Mouse (Mus musculus): ENCODE results near the gene Tcf15. TPM values are rescaled to one million over a fixed set of nuclear protein-coding genes. Genes with fewer than 3 reads are reported as not detected.

Tcf15 gene
- polyA plus RNA-seq, 1 experiment from 2014 or later = 29.8 TPM

GRCm38 (mm10) chr2:152155414-152156208 lies 12.2 kb downstream of the Tcf15 start:
- WGBS = 58% methylated on average over 7 of the region's 7 CpGs
- no peaks in the 10 kb centered on the region for H3K27me3 ChIP-seq (ENCODE audit: low read depth, poor library complexity, severe bottlenecking)
- no peak overlapping the region for H3K4me3 ChIP-seq
- H3K27ac ChIP-seq = peak overlapping the region; percentile 16; the same call in 1 of the 2 replicates
- no peaks in the 10 kb centered on the region for H3K9me3 ChIP-seq (replicated peaks)
- no peaks in the 10 kb centered on the region for H3K36me3 ChIP-seq
- H3K4me1 ChIP-seq = peaks cover 27% of the 10 kb centered on the region
- no peak for DNase-seq (ENCODE audit: low spot score)

- 82% methylated on average over 6 of the region's 6 CpGs for WGBS
- DNase-seq (ENCODE audit: low spot score) = no peak
- Histone ChIP-seq H3K4me3 (no peak overlapping the region), H3K9me3 (replicated peaks) (no peaks in the 10 kb centered on the region), H3K27ac (no peak overlapping the region), H3K4me1 (peaks cover 27% of the 10 kb centered on the region), H3K27me3 (ENCODE audit: low read depth, poor library complexity, severe bottlenecking) (no peaks in the 10 kb centered on the region), H3K36me3 (no peaks in the 10 kb centered on the region)
Measured at GRCm38 (mm10) chr2:152156471-152156870, 13.1 kb downstream of the Tcf15 start.

GRCm38 (mm10) chr2:152159487-152159886 lies 16.1 kb downstream of the Tcf15 start:
- Histone ChIP-seq H3K27ac (no peak overlapping the region), H3K27me3 (ENCODE audit: low read depth, poor library complexity, severe bottlenecking) (no peaks in the 10 kb centered on the region), H3K36me3 (no peaks in the 10 kb centered on the region), H3K4me3 (no peak overlapping the region), H3K4me1 (peaks cover 20% of the 10 kb centered on the region), H3K9me3 (replicated peaks) (no peaks in the 10 kb centered on the region)
- no peak for DNase-seq (ENCODE audit: low spot score)
- WGBS = 91% methylated on average over 1 of the region's 1 CpGs

GRCm38 (mm10) chr2:152166257-152166656 lies 22.9 kb downstream of the Tcf15 start:
- peaks cover 14% of the 10 kb centered on the region for H3K4me1 ChIP-seq
- 82% methylated on average over 6 of the region's 6 CpGs for WGBS
- H3K27ac ChIP-seq = no peak overlapping the region
- H3K4me3 ChIP-seq = no peak overlapping the region
- DNase-seq (ENCODE audit: low spot score) = no peak
- no peaks in the 10 kb centered on the region for H3K27me3 ChIP-seq (ENCODE audit: low read depth, poor library complexity, severe bottlenecking)
- no peaks in the 10 kb centered on the region for H3K36me3 ChIP-seq
- no peaks in the 10 kb centered on the region for H3K9me3 ChIP-seq (replicated peaks)

GRCm38 (mm10) chr2:152167851-152168290 lies 24.5 kb downstream of the Tcf15 start:
- Histone ChIP-seq H3K27ac (no peak overlapping the region), H3K4me1 (peaks cover 14% of the 10 kb centered on the region), H3K4me3 (no peak overlapping the region), H3K36me3 (no peaks in the 10 kb centered on the region), H3K9me3 (replicated peaks) (no peaks in the 10 kb centered on the region), H3K27me3 (ENCODE audit: low read depth, poor library complexity, severe bottlenecking) (no peaks in the 10 kb centered on the region)
- peak; percentile 67 for DNase-seq (ENCODE audit: low spot score)
- 49% methylated on average over 8 of the region's 8 CpGs for WGBS

- WGBS = 96% methylated on average over 1 of the region's 1 CpGs
Measured at GRCm38 (mm10) chr2:152169377-152169776, 26.0 kb downstream of the Tcf15 start.

GRCm38 (mm10) chr2:152174861-152175260 lies 31.5 kb downstream of the Tcf15 start:
- Histone ChIP-seq H3K27me3 (ENCODE audit: low read depth, poor library complexity, severe bottlenecking) (peaks cover 18% of the 10 kb centered on the region), H3K9me3 (replicated peaks) (no peaks in the 10 kb centered on the region), H3K36me3 (no peaks in the 10 kb centered on the region), H3K4me3 (no peak overlapping the region), H3K27ac (no peak overlapping the region), H3K4me1 (peaks cover 8% of the 10 kb centered on the region)
- DNase-seq (ENCODE audit: low spot score) = no peak
- WGBS = 94% methylated on average over 3 of the region's 3 CpGs

More at GRCm38 (mm10) chr2:152169377-152169776, 26.0 kb downstream of the Tcf15 start:
- DNase-seq (ENCODE audit: low spot score) = no peak
- no peak overlapping the region for H3K27ac ChIP-seq
- H3K4me3 ChIP-seq = no peak overlapping the region
- H3K4me1 ChIP-seq = peaks cover 14% of the 10 kb centered on the region
- no peaks in the 10 kb centered on the region for H3K36me3 ChIP-seq
- no peaks in the 10 kb centered on the region for H3K27me3 ChIP-seq (ENCODE audit: low read depth, poor library complexity, severe bottlenecking)
- no peaks in the 10 kb centered on the region for H3K9me3 ChIP-seq (replicated peaks)

GRCm38 (mm10) chr2:152176659-152177058 lies 33.3 kb downstream of the Tcf15 start:
- Histone ChIP-seq H3K27me3 (ENCODE audit: low read depth, poor library complexity, severe bottlenecking) (peaks cover 18% of the 10 kb centered on the region), H3K4me1 (peaks cover 15% of the 10 kb centered on the region), H3K27ac (0 out of 2 replicates have a peak overlapping the region, but pooled peaks have one; percentile 15)

GRCm38 (mm10) chr2:152177162-152177805 lies 33.9 kb downstream of the Tcf15 start:
- H3K4me1 ChIP-seq = peaks cover 15% of the 10 kb centered on the region
- peak overlapping the region; percentile 15; the same call in 1 of the 2 replicates for H3K27ac ChIP-seq
- 22% methylated on average over 24 of the region's 24 CpGs for WGBS
- H3K36me3 ChIP-seq = no peaks in the 10 kb centered on the region
- H3K9me3 ChIP-seq (replicated peaks) = no peaks in the 10 kb centered on the region
- DNase-seq (ENCODE audit: low spot score) = no peak
- peak overlapping the region; percentile 26 for H3K4me3 ChIP-seq
- H3K27me3 ChIP-seq (ENCODE audit: low read depth, poor library complexity, severe bottlenecking) = peaks cover 18% of the 10 kb centered on the region

More at GRCm38 (mm10) chr2:152176659-152177058, 33.3 kb downstream of the Tcf15 start:
- no peaks in the 10 kb centered on the region for H3K36me3 ChIP-seq
- no peaks in the 10 kb centered on the region for H3K9me3 ChIP-seq (replicated peaks)
- no peak for DNase-seq (ENCODE audit: low spot score)
- 91% methylated on average over 6 of the region's 6 CpGs for WGBS
- no peak overlapping the region for H3K4me3 ChIP-seq

- H3K36me3 ChIP-seq = no peaks in the 10 kb centered on the region
- no peak overlapping the region for H3K27ac ChIP-seq
- H3K27me3 ChIP-seq (ENCODE audit: low read depth, poor library complexity, severe bottlenecking) = peaks cover 18% of the 10 kb centered on the region
- no peak for DNase-seq (ENCODE audit: low spot score)
- H3K4me3 ChIP-seq = no peak overlapping the region
- peaks cover 15% of the 10 kb centered on the region for H3K4me1 ChIP-seq
- 80% methylated on average over 6 of the region's 6 CpGs for WGBS
- H3K9me3 ChIP-seq (replicated peaks) = no peaks in the 10 kb centered on the region
Measured at GRCm38 (mm10) chr2:152177806-152178170, 34.4 kb downstream of the Tcf15 start.

- DNase-seq (ENCODE audit: low spot score) = no peak
- Histone ChIP-seq H3K4me1 (peaks cover 15% of the 10 kb centered on the region), H3K27ac (no peak overlapping the region), H3K27me3 (ENCODE audit: low read depth, poor library complexity, severe bottlenecking) (peaks cover 18% of the 10 kb centered on the region), H3K36me3 (no peaks in the 10 kb centered on the region), H3K4me3 (no peak overlapping the region), H3K9me3 (replicated peaks) (no peaks in the 10 kb centered on the region)
- WGBS = 76% methylated on average over 3 of the region's 3 CpGs
Measured at GRCm38 (mm10) chr2:152178345-152178744, 35.0 kb downstream of the Tcf15 start.

GRCm38 (mm10) chr2:152179301-152179700 lies 35.9 kb downstream of the Tcf15 start:
- WGBS = 86% methylated on average over 2 of the region's 2 CpGs
- Histone ChIP-seq H3K9me3 (replicated peaks) (no peaks in the 10 kb centered on the region), H3K4me3 (no peak overlapping the region), H3K4me1 (peaks cover 15% of the 10 kb centered on the region), H3K36me3 (no peaks in the 10 kb centered on the region), H3K27me3 (ENCODE audit: low read depth, poor library complexity, severe bottlenecking) (peaks cover 18% of the 10 kb centered on the region), H3K27ac (no peak overlapping the region)
- DNase-seq (ENCODE audit: low spot score) = no peak

- peaks cover 18% of the 10 kb centered on the region for H3K27me3 ChIP-seq (ENCODE audit: low read depth, poor library complexity, severe bottlenecking)
- DNase-seq (ENCODE audit: low spot score) = no peak
- WGBS = 76% methylated on average over 6 of the region's 6 CpGs
- no peaks in the 10 kb centered on the region for H3K9me3 ChIP-seq (replicated peaks)
- no peak overlapping the region for H3K4me3 ChIP-seq
- no peaks in the 10 kb centered on the region for H3K36me3 ChIP-seq
- H3K4me1 ChIP-seq = peaks cover 15% of the 10 kb centered on the region
- H3K27ac ChIP-seq = no peak overlapping the region
Measured at GRCm38 (mm10) chr2:152180323-152180722, 37.0 kb downstream of the Tcf15 start.
